Comparison of ENCODE assay signal across 31 mouse cellular contexts in genomic region chr17:52591503-52592194, GRCm38 (mm10). TPM values are rescaled to one million over a fixed set of nuclear protein-coding genes. Genes with fewer than 3 reads are reported as not detected.
DNase-seq lines count a peak whose midpoint lies in the region; TF ChIP-seq lines count a peak whose summit lies in the region.
"Had no signal": no experiment of that assay in that cellular context is flagged by ENCODE, and none has a peak within 500 bp of the region (broad histone marks: within the 10 kb centered on the region; RNA-seq: fewer than 3 reads in every experiment).

No protein-coding gene starts in this region.

- no peak overlapping the region for H3K27ac ChIP-seq in gastrocnemius, adult 2 months
- H3K27ac ChIP-seq: embryonic facial prominence, embryonic 10.5 days; embryonic facial prominence, embryonic 15.5 days; forebrain, embryonic 13.5 days; hindbrain, embryonic 10.5 days; hindbrain, embryonic 15.5 days; intestine, embryonic 15.5 days; kidney, postnatal 0 days; limb, embryonic 10.5 days; limb, embryonic 15.5 days; liver, embryonic 13.5 days; macrophage; neural tube, embryonic 12.5 days; stomach, embryonic 15.5 days had no signal

- no peak overlapping the region for H3K4me3 ChIP-seq in gastrocnemius, adult 2 months
- H3K4me3 ChIP-seq: embryonic facial prominence, embryonic 10.5 days; embryonic facial prominence, embryonic 15.5 days; forebrain, embryonic 13.5 days; heart, embryonic 12.5 days; hindbrain, embryonic 10.5 days; hindbrain, embryonic 15.5 days; intestine, embryonic 15.5 days; limb, embryonic 10.5 days; limb, embryonic 15.5 days; liver, embryonic 13.5 days; neural tube, embryonic 12.5 days; stomach, embryonic 15.5 days had no signal

- intact Hi-C loops in gastrocnemius, adult 2 months (cut with DNase I), result no loop called here

- peak; percentile 39 for DNase-seq in CD4-positive, CD25-positive, alpha-beta regulatory T cell, adult 2 months (ENCODE audit: low read depth, low spot score)
- peak; percentile 26 for DNase-seq in T-cell, adult 2 months (ENCODE audit: low spot score)
- DNase-seq in induced T-regulatory cell, adult 2 months (ENCODE audit: low read depth), result peak; percentile 30
- DNase-seq in naive thymus-derived CD4-positive, alpha-beta T cell, adult 2 months (ENCODE audit: low read depth), result peak; percentile 66
- DNase-seq in gastrocnemius, postnatal 25 days, result no peak
- DNase-seq in lung, postnatal 10 days, result no peak
- DNase-seq in gastrocnemius, adult 2 months, result no peak
- DNase-seq: adrenal gland, postnatal 25 days; cerebellum, adult 11-12 months; cerebellum, postnatal 10 days; gastrocnemius, postnatal 14 days; heart, adult 18-20 months; kidney, adult 8-10 months; layer of hippocampus, postnatal 36 days; liver, embryonic 13.5 days; lung, adult 18-20 months; right cerebral cortex, adult 18-20 months had no signal

- no peak for TF ChIP-seq CTCF in gastrocnemius, adult 2 months (IDR thresholded peaks at IDR 0.05)

RNA-seq across cellular contexts. Expression of gene Kcnh8, which starts 10.9 kb away (rescaled TPM):
- not detected for total RNA-seq in gastrocnemius, postnatal 25 days (2021)
- not detected for total RNA-seq in gastrocnemius, adult 2 months (2021)
- total RNA-seq: heart, adult 18-20 months; MEL had no signal

Comparison
In these comparisons a context has a peak if more than half of its experiments do, and no peak if none do; other contexts are left out.
1. DNase-seq: peak in CD4-positive, CD25-positive, alpha-beta regulatory T cell, adult 2 months (single experiment), T-cell, adult 2 months (single experiment), induced T-regulatory cell, adult 2 months (single experiment) and naive thymus-derived CD4-positive, alpha-beta T cell, adult 2 months (single experiment); none in gastrocnemius, postnatal 25 days (single experiment), lung, postnatal 10 days (single experiment) and gastrocnemius, adult 2 months (single experiment).